Mouse (Mus musculus): Measurements from ENCODE around the gene Rbpjl. TPM values are rescaled to one million over a fixed set of nuclear protein-coding genes. Genes with fewer than 3 reads are reported as not detected.
A peak's percentile ranks its signal among the peaks of the same experiment; 100 is the strongest.

Rbpjl gene
- polyA plus RNA-seq, 1 experiment from 2014 or later: 0.42 TPM

- DNase-seq (ENCODE audit: low spot score) (peak; percentile 92), ATAC-seq (ENCODE audit: low read depth) (peak; percentile 88)
- 7% methylated on average over 18 of the region's 18 CpGs for WGBS
- peaks cover 16% of the 10 kb centered on the region for H3K27me3 ChIP-seq (replicated peaks; ENCODE audit: control insufficient read depth, insufficient read depth, low read length)
- H3K36me3 ChIP-seq (ENCODE audit: control insufficient read depth, insufficient read depth, low read length): no peaks in the 10 kb centered on the region
- H3K27ac ChIP-seq (replicated peaks; ENCODE audit: low read depth, low read length): peak overlapping the region; percentile 36; the same call in 1 of the 2 replicates
- peaks cover 15% of the 10 kb centered on the region for H3K4me1 ChIP-seq (ENCODE audit: control insufficient read depth, insufficient read depth, low read length)
- no peak overlapping the region for H3K4me3 ChIP-seq (ENCODE audit: low read depth, low read length)
- peak overlapping the region; percentile 32 for H3K4me2 ChIP-seq (ENCODE audit: low read depth, low read length)
- H3K9me3 ChIP-seq (ENCODE audit: control insufficient read depth, low read length): no peaks in the 10 kb centered on the region
- no peak overlapping the region for H3K9ac ChIP-seq (ENCODE audit: low read depth, low read length)
Measured at GRCm38 (mm10) chr2:164385927-164386763, 16.8 kb upstream of the Rbpjl start.

GRCm38 (mm10) chr2:164386953-164387352 lies 16.0 kb upstream of the Rbpjl start:
- DNase-seq (ENCODE audit: low spot score): peak; percentile 34
- 14% methylated on average over 8 of the region's 8 CpGs for WGBS

GRCm38 (mm10) chr2:164389020-164389419 lies 13.9 kb upstream of the Rbpjl start, which contains the start of gene Slpi:
TSS of gene Slpi (minus strand) at chr2:164389095.
- 2% methylated on average over 16 of the region's 17 CpGs for WGBS
- ATAC-seq (ENCODE audit: low read depth): peak; percentile 76

More at GRCm38 (mm10) chr2:164386953-164387352, 16.0 kb upstream of the Rbpjl start:
- Histone ChIP-seq H3K9ac (ENCODE audit: low read depth, low read length) (no peak overlapping the region), H3K9me3 (ENCODE audit: control insufficient read depth, low read length) (no peaks in the 10 kb centered on the region), H3K27ac (replicated peaks; ENCODE audit: low read depth, low read length) (peak overlapping the region; percentile 36; the same call in 1 of the 2 replicates), H3K27me3 (replicated peaks; ENCODE audit: control insufficient read depth, insufficient read depth, low read length) (peaks cover 16% of the 10 kb centered on the region), H3K4me1 (ENCODE audit: control insufficient read depth, insufficient read depth, low read length) (peaks cover 15% of the 10 kb centered on the region), H3K4me2 (ENCODE audit: low read depth, low read length) (no peak overlapping the region), H3K36me3 (ENCODE audit: control insufficient read depth, insufficient read depth, low read length) (no peaks in the 10 kb centered on the region), H3K4me3 (ENCODE audit: low read depth, low read length) (no peak overlapping the region)
- no peak for ATAC-seq (ENCODE audit: low read depth)

GRCm38 (mm10) chr2:164389499-164389898 lies 13.4 kb upstream of the Rbpjl start:
- peak; percentile 81 for DNase-seq (ENCODE audit: low spot score)
- H3K27ac ChIP-seq (replicated peaks; ENCODE audit: low read depth, low read length): peak overlapping the region; percentile 53
- peak; percentile 24 for ATAC-seq (ENCODE audit: low read depth)
- peaks cover 16% of the 10 kb centered on the region for H3K27me3 ChIP-seq (replicated peaks; ENCODE audit: control insufficient read depth, insufficient read depth, low read length)
- peak overlapping the region; percentile 62 for H3K4me2 ChIP-seq (ENCODE audit: low read depth, low read length)
- no peaks in the 10 kb centered on the region for H3K36me3 ChIP-seq (ENCODE audit: control insufficient read depth, insufficient read depth, low read length)
- H3K9me3 ChIP-seq (ENCODE audit: control insufficient read depth, low read length): no peaks in the 10 kb centered on the region
- peaks cover 15% of the 10 kb centered on the region for H3K4me1 ChIP-seq (ENCODE audit: control insufficient read depth, insufficient read depth, low read length)
- WGBS: under 1% methylated on average over 27 of the region's 30 CpGs
- peak overlapping the region; percentile 42 for H3K4me3 ChIP-seq (ENCODE audit: low read depth, low read length)
- H3K9ac ChIP-seq (ENCODE audit: low read depth, low read length): peak overlapping the region; percentile 54

More at GRCm38 (mm10) chr2:164389020-164389419, 13.9 kb upstream of the Rbpjl start, which contains the start of gene Slpi:
- H3K27ac ChIP-seq (replicated peaks; ENCODE audit: low read depth, low read length): peak within 1 kb of the TSS; percentile 58
- H3K9ac ChIP-seq (ENCODE audit: low read depth, low read length): peak within 1 kb of the TSS; percentile 54
- peaks cover 15% of the 10 kb centered on the region for H3K4me1 ChIP-seq (ENCODE audit: control insufficient read depth, insufficient read depth, low read length)
- peak within 1 kb of the TSS; percentile 62 for H3K4me2 ChIP-seq (ENCODE audit: low read depth, low read length)
- H3K9me3 ChIP-seq (ENCODE audit: control insufficient read depth, low read length): no peaks in the 10 kb centered on the region
- peak within 1 kb of the TSS; percentile 42 for H3K4me3 ChIP-seq (ENCODE audit: low read depth, low read length)
- H3K27me3 ChIP-seq (replicated peaks; ENCODE audit: control insufficient read depth, insufficient read depth, low read length): peaks cover 16% of the 10 kb centered on the region
- no peaks in the 10 kb centered on the region for H3K36me3 ChIP-seq (ENCODE audit: control insufficient read depth, insufficient read depth, low read length)
- peak; percentile 79 for DNase-seq (ENCODE audit: low spot score)

- 85% methylated on average over 29 of the region's 29 CpGs for WGBS
- Histone ChIP-seq H3K9ac (ENCODE audit: low read depth, low read length) (no peak overlapping the region), H3K9me3 (ENCODE audit: control insufficient read depth, low read length) (peaks cover 5% of the 10 kb centered on the region; the same call in 1 of the 2 replicates), H3K36me3 (ENCODE audit: control insufficient read depth, insufficient read depth, low read length) (no peaks in the 10 kb centered on the region), H3K4me1 (ENCODE audit: control insufficient read depth, insufficient read depth, low read length) (peaks cover 6% of the 10 kb centered on the region; the same call in 1 of the 2 replicates), H3K4me3 (ENCODE audit: low read depth, low read length) (no peak overlapping the region), H3K4me2 (ENCODE audit: low read depth, low read length) (no peak overlapping the region), H3K27ac (replicated peaks; ENCODE audit: low read depth, low read length) (no peak overlapping the region), H3K27me3 (replicated peaks; ENCODE audit: control insufficient read depth, insufficient read depth, low read length) (peaks cover 10% of the 10 kb centered on the region)
- no peak for DNase-seq (ENCODE audit: low spot score)
- no peak for ATAC-seq (ENCODE audit: low read depth)
Measured at GRCm38 (mm10) chr2:164393126-164393525, 9.8 kb upstream of the Rbpjl start.

GRCm38 (mm10) chr2:164396076-164396475 lies 6.9 kb upstream of the Rbpjl start:
- H3K9ac ChIP-seq (ENCODE audit: low read depth, low read length): no peak overlapping the region
- ATAC-seq (ENCODE audit: low read depth): no peak
- 83% methylated on average over 7 of the region's 7 CpGs for WGBS
- H3K9me3 ChIP-seq (ENCODE audit: control insufficient read depth, low read length): peaks cover 5% of the 10 kb centered on the region; the same call in 1 of the 2 replicates
- 0 out of 2 replicates have a peak, but pooled peaks cover 4% of the 10 kb centered on the region for H3K36me3 ChIP-seq (ENCODE audit: control insufficient read depth, insufficient read depth, low read length)
- no peak overlapping the region for H3K27ac ChIP-seq (replicated peaks; ENCODE audit: low read depth, low read length)
- no peak overlapping the region for H3K4me2 ChIP-seq (ENCODE audit: low read depth, low read length)
- H3K27me3 ChIP-seq (replicated peaks; ENCODE audit: control insufficient read depth, insufficient read depth, low read length): peaks cover 24% of the 10 kb centered on the region
- no peak overlapping the region for H3K4me3 ChIP-seq (ENCODE audit: low read depth, low read length)
- no peak for DNase-seq (ENCODE audit: low spot score)
- H3K4me1 ChIP-seq (ENCODE audit: control insufficient read depth, insufficient read depth, low read length): peaks cover 9% of the 10 kb centered on the region; the same call in 1 of the 2 replicates

GRCm38 (mm10) chr2:164396911-164397310 lies 6.0 kb upstream of the Rbpjl start:
- ATAC-seq (ENCODE audit: low read depth) (no peak), DNase-seq (ENCODE audit: low spot score) (no peak)
- Histone ChIP-seq H3K27ac (replicated peaks; ENCODE audit: low read depth, low read length) (no peak overlapping the region), H3K9me3 (ENCODE audit: control insufficient read depth, low read length) (peaks cover 5% of the 10 kb centered on the region; the same call in 1 of the 2 replicates), H3K27me3 (replicated peaks; ENCODE audit: control insufficient read depth, insufficient read depth, low read length) (peaks cover 33% of the 10 kb centered on the region), H3K4me1 (ENCODE audit: control insufficient read depth, insufficient read depth, low read length) (peaks cover 9% of the 10 kb centered on the region; the same call in 1 of the 2 replicates), H3K9ac (ENCODE audit: low read depth, low read length) (no peak overlapping the region), H3K4me2 (ENCODE audit: low read depth, low read length) (no peak overlapping the region), H3K36me3 (ENCODE audit: control insufficient read depth, insufficient read depth, low read length) (0 out of 2 replicates have a peak, but pooled peaks cover 4% of the 10 kb centered on the region), H3K4me3 (ENCODE audit: low read depth, low read length) (no peak overlapping the region)
- 68% methylated on average over 12 of the region's 12 CpGs for WGBS

GRCm38 (mm10) chr2:164403396-164404081 lies 598 bp downstream of the Rbpjl start:
- peak overlapping the region; percentile 55 for H3K9ac ChIP-seq (ENCODE audit: low read depth, low read length)
- H3K27ac ChIP-seq (replicated peaks; ENCODE audit: low read depth, low read length): peak overlapping the region; percentile 70
- DNase-seq (ENCODE audit: low spot score) (peak; percentile 34), ATAC-seq (ENCODE audit: low read depth) (peak; percentile 12; the same call in 1 of the 2 replicates)
- H3K9me3 ChIP-seq (ENCODE audit: control insufficient read depth, low read length): no peaks in the 10 kb centered on the region
- WGBS: 8% methylated on average over 13 of the region's 14 CpGs
- peaks cover 14% of the 10 kb centered on the region for H3K4me1 ChIP-seq (ENCODE audit: control insufficient read depth, insufficient read depth, low read length)
- H3K36me3 ChIP-seq (ENCODE audit: control insufficient read depth, insufficient read depth, low read length): 0 out of 2 replicates have a peak, but pooled peaks cover 4% of the 10 kb centered on the region
- peak overlapping the region; percentile 45 for H3K4me3 ChIP-seq (ENCODE audit: low read depth, low read length)
- peaks cover 98% of the 10 kb centered on the region for H3K27me3 ChIP-seq (replicated peaks; ENCODE audit: control insufficient read depth, insufficient read depth, low read length)
- peak overlapping the region; percentile 72 for H3K4me2 ChIP-seq (ENCODE audit: low read depth, low read length)
